Mouse (Mus musculus): ENCODE results near the gene Upf1.

GRCm38 (mm10) chr8:70395649-70396048 lies 42.6 kb upstream of the Upf1 start:
- TF ChIP-seq POLR2A (IDR thresholded peaks at IDR 0.05; ENCODE audit: control insufficient read depth, low read depth, low read length) (no peak), CTCF (IDR thresholded peaks at IDR 0.05; ENCODE audit: control insufficient read depth, insufficient read depth, insufficient replicate concordance, low read depth, low read length) (no peak)

Measured in testis, adult 2 months (tissue).